Mouse (Mus musculus) ES-E14 (cell line): Measurements from ENCODE around the gene Gm49321.

Experiments
- HCFC1 ChIP-seq: IDR thresholded peaks from 2 replicates; pipeline ENCODE4 v1.6.1; 2012; ENCODE audit warnings: low read length, inconsistent platforms, borderline replicate concordance; ENCODE audit not compliant: insufficient read depth
- ZC3H11A ChIP-seq: IDR thresholded peaks from 2 replicates; pipeline ENCODE4 v1.6.1; 2012; ENCODE audit warnings: low read depth, mild to moderate bottlenecking, inconsistent platforms, low read length, borderline replicate concordance
- ZNF384 ChIP-seq: IDR thresholded peaks from 2 replicates; pipeline ENCODE4 v1.6.1; 2012; ENCODE audit warnings: low read depth, low read length, inconsistent platforms

DNA sequence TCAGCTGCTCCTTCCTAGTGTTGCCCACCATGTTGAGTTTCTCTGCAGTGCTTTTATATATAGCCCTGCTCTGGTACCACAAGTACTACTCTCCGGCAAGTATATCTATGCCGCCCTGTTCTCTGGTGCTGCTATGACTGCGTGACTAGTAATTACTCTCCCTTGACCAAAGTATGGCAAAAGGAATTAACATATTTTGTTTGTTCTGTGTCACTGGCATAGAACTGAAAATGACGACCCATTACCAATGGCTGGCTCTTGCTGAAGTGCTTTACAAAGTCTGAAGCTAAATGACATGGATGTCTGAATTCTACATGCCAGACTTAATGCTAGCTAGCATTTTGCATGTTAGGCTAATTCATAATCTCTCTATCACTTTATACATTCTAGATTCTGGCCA lies 11.0 kb downstream of the Gm49321 start:
- TF ChIP-seq ZC3H11A (no peak), ZNF384 (no peak), HCFC1 (no peak)
